Mouse (Mus musculus): ENCODE data around the gene Frmd8.

DNA sequence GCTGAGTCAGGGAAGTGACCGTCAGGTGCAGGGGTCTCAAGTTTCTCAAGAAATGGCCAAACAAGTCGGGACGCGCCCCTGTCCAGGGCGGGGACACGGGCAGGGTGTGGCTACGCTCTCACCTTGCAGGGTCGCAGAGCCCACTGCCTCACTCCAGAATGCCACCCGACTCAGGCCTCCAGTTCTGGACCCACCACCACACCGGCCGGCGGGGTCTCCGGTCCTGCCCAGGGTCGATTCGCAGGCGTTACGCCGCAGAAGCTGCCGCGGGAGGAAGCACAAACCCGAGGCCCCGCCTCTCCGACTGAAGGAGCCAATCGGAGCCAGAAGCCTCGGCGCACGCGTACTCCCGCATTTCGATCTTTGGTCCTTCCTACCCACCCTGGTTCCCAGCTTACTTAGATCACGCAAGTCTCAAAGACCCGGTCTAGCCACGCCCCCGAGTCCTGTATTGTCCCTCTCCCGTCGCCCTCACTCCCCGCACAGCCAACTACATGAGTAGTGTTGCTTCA is at the start of gene Frmd8:
- TF ChIP-seq CTCF (conservative IDR thresholded peaks at IDR 0.05; ENCODE audit: low read length) (no peak), NANOG (IDR thresholded peaks at IDR 0.05; ENCODE audit: borderline replicate concordance, low read length) (no peak)
